Mouse (Mus musculus) E14TG2a.4 (cell line): ENCODE data around the gene Pcbp4.

ENCODE experiments used
- H3K27me3 ChIP-seq: 2 replicates; pipeline ENCODE4 v1.6.1; 2014; ENCODE audit warnings: low read length, control low read depth; ENCODE audit not compliant: insufficient read depth
- H3K36me3 ChIP-seq: 2 replicates; pipeline ENCODE4 v1.6.1; 2014; ENCODE audit warnings: low read length, control low read depth; ENCODE audit not compliant: insufficient read depth
- H3K4me1 ChIP-seq: replicated peaks from 2 replicates; pipeline ENCODE4 v1.6.1; 2014; ENCODE audit warnings: low read depth, low read length, control low read depth
- H3K4me3 ChIP-seq: replicated peaks from 2 replicates; pipeline ENCODE4 v1.5.1; 2014; ENCODE audit warnings: mild to moderate bottlenecking, low read length
- H3K9me3 ChIP-seq: 2 replicates; pipeline ENCODE4 v1.6.1; 2014; ENCODE audit warnings: low read length, control low read depth
- CTCF ChIP-seq: conservative IDR thresholded peaks from 2 replicates; pipeline ENCODE4 v1.5.1; 2014; ENCODE audit warnings: low read length
- NANOG ChIP-seq: IDR thresholded peaks from 2 replicates; pipeline ENCODE4 v1.6.1; 2014; ENCODE audit warnings: borderline replicate concordance, low read length, mixed read lengths
- POU5F1 ChIP-seq: IDR thresholded peaks from 2 replicates; pipeline ENCODE4 v1.6.1; 2014; ENCODE audit warnings: low read length, borderline replicate concordance

Gene Pcbp4

DNA sequence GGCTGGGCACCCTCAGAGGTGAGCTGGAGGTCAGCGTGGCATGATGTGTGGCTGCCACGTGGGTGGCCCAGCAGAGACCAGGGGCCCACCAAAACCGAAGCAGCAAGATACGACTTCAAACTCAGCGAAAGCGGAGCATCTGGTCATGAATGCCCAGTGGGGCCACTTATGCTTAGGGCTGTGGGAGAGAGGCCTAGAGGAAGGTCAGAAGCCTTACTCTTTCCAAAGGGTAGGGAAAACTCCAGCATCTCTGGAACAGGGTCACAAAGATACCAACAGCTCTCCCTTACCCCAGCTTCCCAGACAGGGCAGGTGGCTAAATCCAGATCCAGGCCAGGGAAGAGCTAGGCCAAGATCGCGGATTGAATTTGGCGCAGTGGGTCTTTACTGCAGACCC, 4.1 kb downstream of the Pcbp4 start:
- Histone ChIP-seq H3K36me3 (peaks cover 60% of the 10 kb centered on the region), H3K9me3 (no peaks in the 10 kb centered on the region), H3K27me3 (no peaks in the 10 kb centered on the region), H3K4me1 (peaks cover 86% of the 10 kb centered on the region), H3K4me3 (peak overlapping the region; percentile 84)
- no peak for TF ChIP-seq NANOG
- no peak for TF ChIP-seq POU5F1
- no peak for TF ChIP-seq CTCF

DNA sequence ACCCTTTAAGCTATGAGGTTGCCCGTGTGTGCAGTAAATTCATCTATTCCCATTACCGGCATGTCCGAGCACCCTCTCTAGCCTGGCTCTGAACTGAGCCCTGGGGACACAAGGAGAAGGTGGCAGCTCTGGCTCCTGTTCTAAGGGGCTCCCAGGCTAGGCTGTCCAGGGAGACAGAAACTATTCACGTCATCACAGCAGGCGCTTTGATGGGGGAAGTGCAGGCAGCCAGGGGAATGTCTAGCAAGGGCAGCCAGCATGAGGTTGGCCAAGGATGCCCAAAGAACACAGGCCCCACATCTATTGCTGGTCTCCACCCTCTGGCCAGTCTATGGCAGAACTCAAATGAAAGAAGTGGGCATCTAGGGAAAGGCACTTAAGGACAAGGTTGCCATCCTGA, 4.8 kb downstream of the Pcbp4 start:
- TF ChIP-seq NANOG: no peak
- TF ChIP-seq CTCF: no peak
- Histone ChIP-seq H3K27me3 (no peaks in the 10 kb centered on the region), H3K4me3 (peak overlapping the region; percentile 84; the same call in 1 of the 2 replicates), H3K9me3 (no peaks in the 10 kb centered on the region), H3K4me1 (peaks cover 84% of the 10 kb centered on the region), H3K36me3 (peaks cover 65% of the 10 kb centered on the region)

GRCm38 (mm10) chr9:106459946-106460345, 6.9 kb downstream of the Pcbp4 start:
- no peaks in the 10 kb centered on the region for H3K9me3 ChIP-seq
- peak overlapping the region; percentile 51 for H3K4me3 ChIP-seq
- no peak for TF ChIP-seq NANOG
- no peak for TF ChIP-seq CTCF
- TF ChIP-seq POU5F1: no peak

GRCm38 (mm10) chr9:106460401-106461025, 7.4 kb downstream of the Pcbp4 start:
- H3K9me3 ChIP-seq: no peaks in the 10 kb centered on the region
- peaks cover 80% of the 10 kb centered on the region for H3K36me3 ChIP-seq
- H3K4me1 ChIP-seq: peaks cover 87% of the 10 kb centered on the region
- H3K27me3 ChIP-seq: peaks cover 3% of the 10 kb centered on the region
- H3K4me3 ChIP-seq: peak overlapping the region; percentile 51
- no peak for TF ChIP-seq CTCF
- no peak for TF ChIP-seq NANOG
- TF ChIP-seq POU5F1: no peak

More at GRCm38 (mm10) chr9:106459946-106460345, 6.9 kb downstream of the Pcbp4 start:
- Histone ChIP-seq H3K27me3 (0 out of 2 replicates have a peak, but pooled peaks cover 2% of the 10 kb centered on the region), H3K4me1 (peaks cover 92% of the 10 kb centered on the region), H3K36me3 (peaks cover 80% of the 10 kb centered on the region)

- H3K4me1 ChIP-seq: peaks cover 87% of the 10 kb centered on the region
- peaks cover 8% of the 10 kb centered on the region for H3K27me3 ChIP-seq
- H3K9me3 ChIP-seq: no peaks in the 10 kb centered on the region
- H3K4me3 ChIP-seq: no peak overlapping the region; the same call in 1 of the 2 replicates
- H3K36me3 ChIP-seq: peaks cover 80% of the 10 kb centered on the region
- TF ChIP-seq NANOG (no peak), CTCF (no peak), POU5F1 (no peak)
Observed at GRCm38 (mm10) chr9:106461026-106461415, 7.9 kb downstream of the Pcbp4 start.

- Histone ChIP-seq H3K4me1 (peaks cover 82% of the 10 kb centered on the region), H3K9me3 (no peaks in the 10 kb centered on the region), H3K4me3 (no peak overlapping the region), H3K36me3 (peaks cover 72% of the 10 kb centered on the region), H3K27me3 (peaks cover 15% of the 10 kb centered on the region)
- TF ChIP-seq CTCF (no peak), NANOG (no peak), POU5F1 (no peak)
Observed at GRCm38 (mm10) chr9:106461641-106462429, 8.7 kb downstream of the Pcbp4 start.

- no peak for TF ChIP-seq NANOG
- no peak for TF ChIP-seq POU5F1
- TF ChIP-seq CTCF: no peak
- peaks cover 66% of the 10 kb centered on the region for H3K36me3 ChIP-seq
- H3K4me3 ChIP-seq: no peak overlapping the region
- peaks cover 19% of the 10 kb centered on the region for H3K27me3 ChIP-seq
- peaks cover 76% of the 10 kb centered on the region for H3K4me1 ChIP-seq
- no peaks in the 10 kb centered on the region for H3K9me3 ChIP-seq
Observed at GRCm38 (mm10) chr9:106462430-106462800, 9.3 kb downstream of the Pcbp4 start.

DNA sequence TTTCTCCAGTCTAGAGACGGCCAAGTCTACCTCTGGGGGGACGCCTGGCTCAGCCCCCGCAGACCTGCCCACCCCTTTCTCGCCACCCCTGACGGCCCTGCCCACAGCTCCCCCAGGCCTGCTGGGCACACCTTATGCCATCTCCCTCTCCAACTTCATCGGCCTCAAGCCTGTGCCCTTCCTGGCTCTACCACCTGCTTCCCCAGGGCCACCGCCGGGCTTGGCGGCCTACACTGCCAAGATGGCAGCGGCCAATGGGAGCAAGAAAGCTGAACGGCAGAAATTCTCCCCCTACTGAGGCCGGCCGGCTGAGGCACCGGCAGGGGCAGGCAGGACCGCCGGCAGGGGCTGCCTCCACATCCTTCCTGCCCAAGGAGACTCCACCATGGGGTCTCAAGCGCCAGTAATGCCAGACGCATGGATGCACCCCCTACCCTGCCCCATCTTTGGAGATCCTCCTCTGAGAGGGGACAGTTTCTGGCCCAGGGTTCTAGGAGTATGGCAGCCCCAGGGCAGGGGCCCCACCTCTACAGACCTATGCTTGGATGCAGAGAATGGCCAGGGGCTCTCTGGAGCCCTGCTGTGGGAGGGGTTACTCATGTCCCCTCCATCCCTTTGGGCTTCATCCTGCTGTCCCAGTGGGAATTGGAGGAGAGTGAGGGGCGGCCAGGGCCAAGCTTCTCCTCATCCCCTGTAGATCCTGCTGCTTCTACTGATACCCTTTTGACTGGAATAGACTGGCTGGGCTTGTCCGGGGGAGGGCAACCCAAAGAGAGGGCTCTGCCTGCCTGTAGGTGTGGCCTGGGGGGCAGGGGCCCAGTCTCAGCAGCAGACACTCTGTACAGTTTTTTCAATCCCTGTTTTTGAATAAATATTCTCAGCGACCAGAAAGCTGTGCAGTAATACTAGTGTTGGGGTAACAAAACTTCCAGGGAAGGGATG, 10.3 kb downstream of the Pcbp4 start:
- H3K9me3 ChIP-seq: no peaks in the 10 kb centered on the region
- peak overlapping the region; percentile 62 for H3K4me3 ChIP-seq
- peaks cover 56% of the 10 kb centered on the region for H3K36me3 ChIP-seq
- TF ChIP-seq POU5F1 (no peak), CTCF (no peak), NANOG (no peak)
- peaks cover 67% of the 10 kb centered on the region for H3K4me1 ChIP-seq
- H3K27me3 ChIP-seq: peaks cover 19% of the 10 kb centered on the region
